Mouse (Mus musculus) lung, embryonic 16.5 days (tissue): ENCODE data around the gene Pam. TPM values are rescaled to one million over a fixed set of nuclear protein-coding genes. Genes with fewer than 3 reads are reported as not detected.

Experiments
- ATAC-seq: fragments of 200-750 bp; cut with Nextera tagmentation; 2 replicates; pipeline ENCODE4 v1.8.0; 2017; ENCODE audit warnings: low read depth, mild to moderate bottlenecking, moderate library complexity
- H3K27ac ChIP-seq: fragments of 300-500 bp; sonication (generic); 2 replicates; pipeline ENCODE4 v1.5.1; 2014; ENCODE audit warnings: mild to moderate bottlenecking, control low read depth, low read length
- H3K27me3 ChIP-seq: fragments of 300-500 bp; sonication (generic); 2 replicates; pipeline ENCODE4 v1.6.1; 2014; ENCODE audit warnings: low read depth, low read length, mixed read lengths; ENCODE audit not compliant: control insufficient read depth, insufficient read depth
- H3K36me3 ChIP-seq: fragments of 300-500 bp; sonication (generic); 2 replicates; pipeline ENCODE4 v1.6.1; 2014; ENCODE audit warnings: low read length; ENCODE audit not compliant: control insufficient read depth, insufficient read depth
- H3K4me1 ChIP-seq: fragments of 300-500 bp; sonication (generic); replicated peaks from 2 replicates; pipeline ENCODE4 v1.6.1; 2014; ENCODE audit warnings: low read length, mixed read lengths; ENCODE audit not compliant: control insufficient read depth, insufficient read depth
- H3K4me2 ChIP-seq: fragments of 300-500 bp; sonication (generic); 2 replicates; pipeline ENCODE4 v1.6.1; 2014; ENCODE audit warnings: low read depth, low read length, control low read depth
- H3K4me3 ChIP-seq: fragments of 300-500 bp; sonication (generic); 2 replicates; pipeline ENCODE4 v1.5.1; 2014; ENCODE audit warnings: mild to moderate bottlenecking, low read length, control low read depth
- H3K9ac ChIP-seq: fragments of 300-500 bp; sonication (generic); 2 replicates; pipeline ENCODE4 v1.6.1; 2014; ENCODE audit warnings: low read length, control low read depth
- H3K9me3 ChIP-seq: fragments of 300-500 bp; sonication (generic); 2 replicates; pipeline ENCODE4 v1.6.1; 2016; ENCODE audit warnings: low read length; ENCODE audit not compliant: control insufficient read depth
- WGBS: fragments of 180-500 bp; shearing (Covaris S2); extraction: QIAGEN DNeasy Blood & Tissue Kit; methylation state at CpG from one replicate; pipeline ENCODE4 v1.1.7; 2014; 5-methylcytosine and 5-hydroxymethylcytosine counted together
- polyA plus RNA-seq: library from polyadenylated mRNA; unstranded; fragments of >200 nt; fragmentation: Nextera tagmentation; extraction: Ambion mirVana; gene quantifications from 2 replicates; pipeline ENCODE4 v1.2.1, GENCODE M21; 2015

The Pam gene
- polyA plus RNA-seq, 1 experiment from 2014 or later = 61.4 TPM

DNA sequence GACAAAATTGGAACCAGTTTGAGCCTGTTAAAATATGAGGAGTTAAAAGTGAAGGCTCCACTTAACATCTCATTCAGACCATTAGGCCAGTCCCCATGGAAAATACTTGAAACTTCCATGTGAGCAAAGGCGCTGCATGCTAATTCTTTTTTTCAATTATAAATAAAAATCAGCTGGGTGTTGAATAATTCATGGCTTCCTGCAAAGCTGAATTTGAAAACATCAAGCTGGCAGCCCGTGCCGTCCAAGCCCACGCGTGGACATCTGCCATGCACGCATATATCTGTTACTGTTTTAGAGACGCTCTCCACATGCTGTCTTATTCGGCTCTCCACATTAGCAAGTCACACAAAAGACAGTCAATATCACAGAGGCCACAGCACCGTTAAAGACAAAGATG is 232.3 kb downstream of the Pam start:
- H3K27ac ChIP-seq = no peak overlapping the region
- H3K36me3 ChIP-seq = no peaks in the 10 kb centered on the region
- no peaks in the 10 kb centered on the region for H3K9me3 ChIP-seq
- H3K4me3 ChIP-seq = no peak overlapping the region
- no peak overlapping the region for H3K4me2 ChIP-seq
- H3K4me1 ChIP-seq = no peaks in the 10 kb centered on the region
- no peaks in the 10 kb centered on the region for H3K27me3 ChIP-seq
- no peak for ATAC-seq
- no peak overlapping the region for H3K9ac ChIP-seq
- WGBS = 68% methylated on average over 9 of the region's 9 CpGs

DNA sequence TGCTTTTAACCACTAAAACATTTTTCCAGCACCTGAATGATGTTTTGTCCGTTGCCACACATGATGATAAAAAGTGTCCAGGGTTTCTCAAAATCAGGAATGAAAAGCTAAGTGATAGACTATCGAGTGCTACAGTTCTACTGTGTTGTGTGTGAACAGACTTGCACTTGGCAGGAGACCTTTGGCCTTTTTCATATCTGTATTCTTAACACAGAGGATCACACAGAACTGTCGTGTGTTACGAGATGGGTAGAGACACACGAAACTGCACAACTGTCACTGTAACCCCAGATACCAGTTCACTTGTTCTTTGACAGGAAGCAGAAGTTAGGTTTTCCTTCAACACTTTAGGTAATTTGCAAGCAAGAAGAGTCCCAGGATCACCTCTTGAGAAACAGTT is 232.7 kb downstream of the Pam start:
- no peak overlapping the region for H3K4me3 ChIP-seq
- no peaks in the 10 kb centered on the region for H3K36me3 ChIP-seq
- no peaks in the 10 kb centered on the region for H3K27me3 ChIP-seq
- H3K27ac ChIP-seq = no peak overlapping the region
- no peaks in the 10 kb centered on the region for H3K9me3 ChIP-seq
- WGBS = 72% methylated on average over 5 of the region's 5 CpGs
- H3K4me1 ChIP-seq = no peaks in the 10 kb centered on the region
- H3K9ac ChIP-seq = no peak overlapping the region
- H3K4me2 ChIP-seq = no peak overlapping the region
- no peak for ATAC-seq

DNA sequence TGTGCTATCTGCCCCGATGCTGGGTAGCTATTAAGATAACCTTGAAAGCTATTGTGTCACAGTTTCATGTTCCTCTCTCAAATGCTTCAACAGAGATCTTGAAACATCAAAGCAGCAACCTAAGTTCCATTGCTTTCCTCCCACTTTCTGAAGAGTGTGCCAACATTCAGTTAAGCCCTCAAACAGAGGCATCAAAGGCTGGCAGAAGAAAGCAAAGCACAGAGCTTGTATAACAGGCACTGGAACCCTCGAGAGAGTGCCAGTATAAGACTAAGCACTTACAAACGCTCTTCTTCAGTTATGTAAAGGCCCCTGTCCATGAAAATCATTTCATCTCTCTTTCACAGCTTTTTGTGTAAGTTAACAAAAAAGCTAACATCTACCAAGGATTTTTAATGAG is 241.2 kb downstream of the Pam start:
- no peaks in the 10 kb centered on the region for H3K36me3 ChIP-seq
- no peak overlapping the region for H3K9ac ChIP-seq
- no peak overlapping the region for H3K4me3 ChIP-seq
- H3K4me1 ChIP-seq = no peaks in the 10 kb centered on the region
- H3K27me3 ChIP-seq = no peaks in the 10 kb centered on the region
- no peak overlapping the region for H3K27ac ChIP-seq
- 61% methylated on average over 3 of the region's 3 CpGs for WGBS
- H3K9me3 ChIP-seq = no peaks in the 10 kb centered on the region
- H3K4me2 ChIP-seq = no peak overlapping the region
- ATAC-seq = no peak

DNA sequence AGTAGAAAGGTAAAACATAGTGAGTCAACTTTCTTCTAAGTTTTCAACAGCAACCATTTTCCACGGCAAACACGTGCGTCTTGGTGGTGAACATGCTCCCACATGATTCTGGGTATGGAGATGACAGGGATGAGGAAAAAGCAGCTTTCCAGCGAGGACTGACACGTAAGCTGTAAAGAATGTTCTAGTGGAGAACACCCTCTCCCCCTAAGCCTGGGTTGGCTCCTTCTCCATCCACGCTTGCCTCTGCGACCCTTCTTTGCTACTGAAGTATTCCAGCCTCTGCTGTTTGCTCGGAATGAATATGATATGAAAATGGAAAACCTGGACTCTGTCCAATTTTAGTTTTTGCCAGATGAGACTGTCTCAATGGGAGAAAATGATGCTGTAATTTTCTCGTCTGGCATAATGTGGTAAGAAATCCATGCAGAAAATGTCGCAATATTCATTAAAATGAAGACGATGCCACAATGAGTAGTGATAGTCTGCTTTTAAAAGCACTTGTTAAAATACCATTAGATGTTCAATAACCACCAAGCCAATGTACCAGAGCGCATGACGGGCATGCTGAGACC is 243.8 kb downstream of the Pam start:
- no peak for ATAC-seq
- WGBS = 78% methylated on average over 13 of the region's 13 CpGs
- Histone ChIP-seq H3K9me3 (no peaks in the 10 kb centered on the region), H3K4me2 (no peak overlapping the region), H3K27me3 (no peaks in the 10 kb centered on the region), H3K4me3 (no peak overlapping the region), H3K36me3 (no peaks in the 10 kb centered on the region), H3K4me1 (no peaks in the 10 kb centered on the region), H3K9ac (no peak overlapping the region), H3K27ac (no peak overlapping the region)

GRCm38 (mm10) chr1:97848601-97849241 is 246.7 kb downstream of the Pam start:
- no peak overlapping the region for H3K9ac ChIP-seq
- no peaks in the 10 kb centered on the region for H3K4me1 ChIP-seq
- no peaks in the 10 kb centered on the region for H3K36me3 ChIP-seq
- 60% methylated on average over 14 of the region's 14 CpGs for WGBS
- no peak overlapping the region for H3K4me2 ChIP-seq
- H3K27ac ChIP-seq = no peak overlapping the region
- no peak overlapping the region for H3K4me3 ChIP-seq
- H3K27me3 ChIP-seq = no peaks in the 10 kb centered on the region
- no peaks in the 10 kb centered on the region for H3K9me3 ChIP-seq
- ATAC-seq = no peak

DNA sequence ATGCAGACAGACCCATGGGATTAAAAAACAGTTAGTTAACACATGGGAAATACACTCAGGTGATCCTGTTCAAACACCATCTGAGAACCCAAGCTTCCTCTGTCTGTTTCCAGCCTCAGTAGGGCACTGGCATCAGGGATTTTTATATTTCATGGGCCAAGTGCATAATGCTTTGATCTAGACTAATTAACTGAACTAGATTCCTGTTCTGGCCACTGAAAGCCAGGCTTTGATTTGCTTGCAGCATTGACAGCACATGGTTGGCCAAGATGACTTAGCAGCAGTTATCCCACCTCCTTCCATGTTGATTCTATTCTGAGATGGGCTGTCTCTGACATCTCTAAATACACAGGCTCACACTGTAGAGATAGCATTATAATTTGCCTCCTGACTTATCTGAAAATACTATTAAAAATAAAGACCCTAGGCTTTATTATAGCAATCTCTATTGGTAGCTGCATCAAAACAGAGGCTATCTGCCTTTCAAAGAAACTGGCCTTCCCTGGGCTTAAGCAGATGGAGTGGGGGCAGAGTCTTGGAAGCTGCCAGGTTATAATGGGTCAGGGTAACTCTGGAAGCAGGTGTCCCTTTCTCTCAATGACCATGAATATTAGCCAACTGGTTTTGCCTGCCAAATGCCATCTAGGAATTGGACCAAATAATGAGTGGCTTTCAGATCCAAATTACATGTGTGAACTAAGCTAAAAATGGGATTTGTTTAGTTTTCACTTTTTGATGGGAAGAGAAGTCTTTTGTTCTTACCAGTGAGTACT is 252.0 kb downstream of the Pam start:
- no peak overlapping the region for H3K4me2 ChIP-seq
- no peaks in the 10 kb centered on the region for H3K9me3 ChIP-seq
- H3K27me3 ChIP-seq = no peaks in the 10 kb centered on the region
- H3K4me3 ChIP-seq = no peak overlapping the region
- H3K9ac ChIP-seq = no peak overlapping the region
- H3K27ac ChIP-seq = no peak overlapping the region
- no peak for ATAC-seq
- no peaks in the 10 kb centered on the region for H3K4me1 ChIP-seq
- no peaks in the 10 kb centered on the region for H3K36me3 ChIP-seq

- Histone ChIP-seq H3K9ac (no peak overlapping the region), H3K4me1 (peaks cover 9% of the 10 kb centered on the region), H3K9me3 (no peaks in the 10 kb centered on the region), H3K4me3 (no peak overlapping the region), H3K27me3 (no peaks in the 10 kb centered on the region), H3K36me3 (no peaks in the 10 kb centered on the region), H3K4me2 (no peak overlapping the region), H3K27ac (peak overlapping the region; percentile 46; the same call in 1 of the 2 replicates)
- no peak for ATAC-seq
- WGBS = 61% methylated on average over 5 of the region's 5 CpGs
Measured at GRCm38 (mm10) chr1:97834354-97834822, 261.1 kb downstream of the Pam start.

GRCm38 (mm10) chr1:97833466-97834353 is 261.7 kb downstream of the Pam start:
- Histone ChIP-seq H3K9me3 (no peaks in the 10 kb centered on the region), H3K4me2 (no peak overlapping the region), H3K4me1 (peaks cover 9% of the 10 kb centered on the region), H3K27me3 (no peaks in the 10 kb centered on the region), H3K9ac (no peak overlapping the region), H3K4me3 (no peak overlapping the region), H3K27ac (peak overlapping the region; percentile 66), H3K36me3 (no peaks in the 10 kb centered on the region)
- 56% methylated on average over 5 of the region's 5 CpGs for WGBS
- peak; percentile 74 for ATAC-seq

DNA sequence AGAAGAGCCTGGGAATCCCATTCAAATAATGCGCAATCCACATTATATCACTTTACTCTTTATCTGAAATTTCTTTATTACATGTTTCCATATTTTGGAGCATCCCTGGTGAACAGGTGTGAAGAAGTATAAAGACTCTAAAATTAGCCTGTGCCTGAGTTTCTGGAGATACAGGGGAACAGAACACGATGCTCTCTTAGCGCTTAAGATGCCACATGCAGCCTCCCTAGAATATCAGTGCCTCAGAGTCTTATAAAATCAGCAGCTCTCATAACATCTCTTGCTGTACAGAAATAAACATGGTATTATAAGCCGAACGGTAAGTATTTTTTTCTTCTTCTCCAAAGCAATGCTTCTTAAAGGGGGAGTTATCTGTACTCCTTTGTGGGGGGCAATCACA is 267.4 kb downstream of the Pam start:
- Histone ChIP-seq H3K27me3 (no peaks in the 10 kb centered on the region), H3K9ac (no peak overlapping the region), H3K4me2 (no peak overlapping the region), H3K4me1 (peaks cover under 1% of the 10 kb centered on the region), H3K4me3 (no peak overlapping the region), H3K27ac (no peak overlapping the region), H3K9me3 (no peaks in the 10 kb centered on the region), H3K36me3 (no peaks in the 10 kb centered on the region)
- no peak for ATAC-seq
- 89% methylated on average over 5 of the region's 5 CpGs for WGBS
